Mouse (Mus musculus) monocyte, adult 5-6 weeks (primary cell): ENCODE data around the gene Parg. TPM values are rescaled to one million over a fixed set of nuclear protein-coding genes. Genes with fewer than 3 reads are reported as not detected.
A peak's percentile ranks its signal among the peaks of the same experiment; 100 is the strongest.
"Not testable (repeated sequence)": the region's sequence is repeated elsewhere in the genome, so short reads cannot be mapped to it uniquely, and the experiment has no call there.

Experiments used
- ATAC-seq: fragments of 153-309, 156-312 bp; replicated peaks from 2 replicates; pipeline ENCODE4 v1.8.0; 2017; ENCODE audit warnings: mild to moderate bottlenecking; ENCODE audit not compliant: low TSS enrichment, insufficient number of reproducible peaks, severe bottlenecking, poor library complexity, low FRiP score
- total RNA-seq: library from RNA; stranded (forward); fragments of 200-1000, 200-491, 200-594 nt; gene quantifications from 3 replicates; pipeline ENCODE4 v1.2.3, GENCODE M21; 2017

Gene Parg
- total RNA-seq, 1 experiment from 2014 or later: 89.5 TPM

DNA sequence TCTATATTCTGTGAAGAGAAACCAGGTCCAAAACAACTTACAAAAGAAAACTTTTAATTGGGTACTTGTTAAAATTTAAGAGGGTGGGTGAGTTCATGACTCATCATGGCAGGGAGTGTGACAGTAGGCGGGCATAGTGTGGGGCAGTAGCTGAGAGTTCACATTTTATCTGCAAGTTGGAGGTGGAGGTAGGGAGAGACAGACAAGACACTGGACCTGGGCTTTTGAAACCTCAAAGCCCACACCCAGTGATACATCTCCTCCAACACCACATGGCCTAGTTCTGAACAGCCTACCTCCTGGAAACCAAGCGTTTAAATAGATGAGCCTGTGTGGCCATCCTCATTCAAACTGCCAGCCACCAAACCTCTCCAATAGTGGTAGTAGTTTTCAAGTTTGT, 26.4 kb upstream of the Parg start:
- ATAC-seq: no peak

DNA sequence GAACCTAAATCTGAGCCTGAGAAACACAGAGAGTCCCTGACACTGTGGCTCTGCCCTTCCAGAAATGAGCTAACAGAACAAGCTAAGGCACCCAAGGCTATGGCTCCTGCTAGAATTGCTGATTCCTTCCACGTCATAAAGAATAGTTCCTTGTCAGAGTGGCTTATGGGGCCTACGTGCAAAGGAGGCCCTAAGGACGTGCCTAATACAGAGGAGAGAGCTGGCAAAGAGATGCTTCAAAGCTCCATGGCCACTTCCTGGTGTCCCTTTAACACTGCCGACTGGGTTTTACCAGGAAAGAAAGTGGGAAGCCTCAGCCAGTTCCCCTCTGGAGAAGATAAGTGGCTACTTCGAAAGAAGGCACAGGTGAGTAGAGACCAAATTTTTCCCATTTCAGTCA, 25.2 kb upstream of the Parg start:
- ATAC-seq: not testable (repeated sequence)

DNA sequence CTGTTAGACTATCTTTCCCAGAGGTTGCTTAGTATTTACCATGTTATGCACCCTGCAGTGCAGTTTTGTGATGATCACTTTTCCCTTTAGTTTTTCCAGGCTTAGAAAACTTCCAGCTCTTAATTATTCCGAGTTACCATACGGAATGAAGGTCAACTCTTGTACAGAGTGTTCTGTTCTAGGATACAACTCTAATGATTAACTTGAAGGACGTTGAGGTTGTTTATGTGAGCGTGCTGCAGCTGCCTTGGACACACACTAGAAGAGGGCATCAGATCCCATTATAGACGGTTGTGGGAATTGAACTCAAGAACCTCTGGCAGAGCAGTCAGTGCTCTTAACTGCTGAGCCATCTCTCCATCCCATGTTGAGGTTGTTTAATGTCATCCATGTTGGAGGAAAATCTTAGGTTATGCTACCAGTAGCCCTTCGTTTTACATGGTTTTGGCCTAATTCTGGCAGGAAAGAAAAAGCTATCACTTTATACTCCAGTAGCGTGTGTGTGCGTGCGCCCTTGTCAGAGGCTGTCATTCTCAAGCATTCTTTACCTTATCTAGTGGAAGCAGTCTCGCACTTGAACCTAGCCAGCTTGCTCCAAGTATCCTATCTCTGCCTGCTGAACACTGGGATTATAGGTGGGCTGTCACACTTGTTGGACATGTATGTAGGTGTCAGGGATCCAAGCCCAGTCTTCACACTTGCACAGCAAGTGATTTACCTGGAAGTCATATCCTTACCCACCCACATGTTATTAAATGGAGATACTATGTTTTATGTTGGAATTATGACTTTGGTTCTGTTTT, 22.2 kb upstream of the Parg start:
- no peak for ATAC-seq

DNA sequence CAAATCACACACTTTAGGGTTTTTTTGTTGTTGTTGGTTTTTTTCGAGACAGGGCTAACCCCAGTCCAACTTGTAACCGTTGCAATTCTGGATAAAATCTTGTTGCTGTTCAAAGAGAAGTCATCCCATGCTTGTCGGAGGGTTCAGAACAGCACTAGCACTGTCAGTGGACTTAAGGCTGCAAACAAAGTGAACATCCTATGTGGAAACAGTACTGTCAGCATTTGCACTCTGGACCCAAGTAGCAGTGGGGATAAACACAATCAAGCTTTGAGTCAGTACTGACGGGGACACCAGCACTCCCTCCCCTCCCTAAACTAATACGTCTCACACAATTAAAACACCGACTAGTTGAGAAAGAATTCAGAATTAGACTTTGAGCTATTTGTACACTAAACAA, 20.9 kb upstream of the Parg start:
- ATAC-seq: no peak

DNA sequence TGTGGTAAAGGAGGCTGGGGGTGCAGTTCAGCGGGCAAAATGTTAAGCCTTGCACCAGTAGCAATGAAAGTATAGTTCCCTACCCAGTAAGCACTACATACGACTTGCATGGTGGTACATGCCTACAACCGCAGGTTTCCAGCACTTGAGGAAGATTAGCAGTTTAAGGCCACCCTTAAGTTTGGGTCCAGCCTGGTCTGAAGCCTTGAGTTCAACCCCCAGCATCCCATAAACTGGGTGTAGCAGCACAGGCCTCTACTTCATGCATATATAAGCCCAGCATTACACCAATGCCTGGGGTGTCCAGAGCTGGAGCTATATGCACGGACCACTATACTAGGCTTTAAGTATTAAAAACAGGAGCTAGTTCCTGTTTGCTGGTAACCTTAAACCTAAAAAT, 17.9 kb upstream of the Parg start:
- no peak for ATAC-seq

DNA sequence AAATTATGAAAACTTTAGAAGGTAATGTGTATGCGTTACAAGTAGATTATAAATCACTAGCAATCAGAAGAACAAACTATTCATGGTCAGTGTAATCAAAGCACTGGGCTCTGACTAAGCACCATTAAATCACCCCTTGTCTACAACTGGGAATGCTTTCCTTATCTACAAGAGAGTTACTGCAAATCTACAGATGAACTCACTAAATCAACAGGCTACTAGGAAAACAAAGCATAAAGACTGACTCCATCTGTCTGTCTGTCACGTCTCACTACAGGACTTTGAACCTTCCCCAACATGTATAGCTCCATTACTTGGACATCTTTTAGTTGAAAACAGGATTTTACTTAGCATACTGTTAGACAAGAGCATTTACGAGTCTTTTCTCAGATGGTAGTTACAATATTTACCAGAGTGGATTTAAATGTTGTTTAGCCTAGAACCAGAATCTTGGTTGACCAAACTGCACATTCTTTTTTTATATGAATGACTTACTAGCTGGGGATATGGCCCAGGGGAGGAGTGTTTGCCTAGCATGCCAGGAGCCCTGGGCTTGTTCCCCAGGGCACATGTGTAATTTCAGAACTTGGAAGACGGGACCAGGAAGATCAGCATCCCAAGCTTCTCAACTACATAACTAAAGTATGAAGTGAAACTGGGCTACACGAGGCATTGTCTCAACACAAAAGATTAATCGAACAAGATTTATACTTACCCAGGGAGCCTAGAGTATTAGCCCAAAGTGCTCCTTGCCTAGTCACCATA, 10.9 kb upstream of the Parg start:
- ATAC-seq: no peak

DNA sequence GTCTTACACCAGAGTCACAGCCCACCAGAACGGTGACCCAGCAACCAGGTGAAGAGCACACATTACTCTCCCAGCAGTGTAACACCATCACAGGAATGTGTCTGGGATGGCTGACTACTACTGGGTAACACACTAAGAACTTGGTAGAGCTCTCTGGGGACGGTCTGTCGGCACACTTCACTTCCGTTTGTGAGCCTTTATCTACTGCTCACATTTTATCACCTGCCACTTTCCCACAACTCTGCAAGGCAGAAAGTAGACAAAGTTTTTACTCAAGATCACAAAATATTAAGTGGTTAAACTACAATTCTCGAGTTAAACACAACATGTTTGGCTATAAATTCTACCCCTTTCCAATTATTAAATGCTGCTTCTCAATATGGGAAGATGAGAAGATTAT, 9.8 kb upstream of the Parg start:
- no peak for ATAC-seq

DNA sequence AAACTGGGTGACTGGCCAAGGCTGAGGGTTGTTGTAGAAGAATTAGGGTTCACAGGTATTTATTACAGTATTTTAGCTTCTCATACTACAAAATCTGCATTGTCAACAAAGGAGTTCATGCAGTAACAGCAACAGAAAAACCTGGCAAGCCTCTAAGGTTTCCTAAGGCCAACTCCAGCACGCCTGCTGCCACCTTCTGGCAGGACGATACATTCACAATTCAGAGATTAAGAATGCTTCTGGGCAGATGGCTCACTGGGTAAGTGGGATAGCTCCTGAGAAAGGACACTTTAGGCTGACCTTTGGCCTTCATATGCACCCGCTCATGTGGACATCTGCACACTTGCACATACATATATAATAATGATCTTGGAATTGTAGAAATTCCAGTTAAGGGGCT, 9.3 kb upstream of the Parg start:
- ATAC-seq: 0 out of 2 replicates have a peak, but pooled peaks have one; percentile 40

DNA sequence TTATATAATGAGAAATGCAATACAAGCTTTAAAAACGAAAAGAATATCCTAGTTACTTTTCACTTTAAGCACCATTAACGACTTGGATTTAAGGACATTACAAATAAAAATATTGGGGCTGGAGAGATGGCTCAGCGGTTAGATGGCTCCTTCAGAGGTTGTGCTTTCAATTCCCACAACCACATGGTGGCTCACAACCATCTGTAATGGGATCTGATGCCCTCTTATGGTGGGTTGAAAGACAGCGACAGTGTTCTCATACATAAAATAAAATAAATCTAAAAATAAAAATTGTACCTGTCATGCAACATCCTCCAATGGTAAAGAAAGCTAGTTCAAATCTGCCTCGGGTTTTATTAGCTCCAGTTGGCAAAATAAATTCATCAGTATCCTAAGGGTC, 8.2 kb upstream of the Parg start:
- ATAC-seq: not testable (repeated sequence)

DNA sequence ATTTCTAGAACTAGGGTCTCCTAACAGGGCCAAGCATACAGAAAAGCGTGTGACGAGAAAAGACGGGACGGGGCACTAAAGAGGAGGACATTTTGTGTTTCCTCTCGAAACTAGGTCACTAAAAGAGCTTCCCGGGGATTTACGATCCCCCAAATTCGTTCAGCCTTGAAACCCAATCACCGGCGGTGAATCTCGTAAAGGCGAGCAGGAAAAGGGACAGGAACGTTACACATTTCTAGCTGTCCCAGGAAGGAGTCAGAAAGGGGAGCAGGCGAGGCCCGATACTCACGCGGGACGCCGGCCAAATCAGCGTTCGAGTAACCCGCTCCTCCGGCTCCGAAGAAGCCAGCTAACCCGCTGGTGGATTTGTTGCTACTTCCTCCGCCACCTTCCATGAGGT, 395 bp upstream of the Parg start:
- no peak for ATAC-seq

DNA sequence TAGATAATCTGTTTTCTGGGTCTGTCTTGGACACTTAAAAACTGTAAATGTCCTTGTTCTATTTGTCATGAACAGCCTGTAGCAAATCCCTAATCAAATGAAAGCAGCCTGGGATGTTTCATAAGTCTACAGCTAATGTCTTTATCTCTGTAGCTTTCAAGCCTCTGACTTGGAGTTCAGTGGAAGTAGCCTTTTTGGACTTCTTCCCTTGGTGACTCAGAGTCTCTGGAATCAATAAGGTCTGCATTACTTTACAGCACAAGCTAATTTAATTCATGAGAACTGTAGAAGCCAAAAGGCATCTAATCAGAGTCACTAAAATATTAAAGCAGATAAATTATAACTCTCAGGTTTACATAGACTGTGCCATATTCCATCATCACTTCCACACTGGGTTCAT, 24.9 kb downstream of the Parg start:
- ATAC-seq: no peak

DNA sequence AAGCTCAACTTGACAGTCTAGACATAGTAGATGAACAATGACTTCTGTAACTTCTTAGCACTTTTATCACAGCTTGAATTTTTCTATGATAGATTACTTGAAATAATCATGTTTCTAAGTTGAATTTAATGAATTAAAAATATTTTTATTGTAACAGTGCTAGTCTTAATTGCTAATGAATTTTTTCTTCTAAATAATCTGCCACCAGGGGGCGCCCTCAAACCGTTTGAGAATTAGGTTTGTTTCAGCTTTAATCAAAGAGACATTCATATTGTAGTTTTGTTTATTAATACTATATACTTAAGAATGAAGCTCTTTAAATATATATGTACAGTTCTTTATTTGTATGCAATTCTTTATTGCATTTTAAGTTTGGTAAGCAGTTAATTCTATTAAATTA, 27.2 kb downstream of the Parg start:
- no peak for ATAC-seq

DNA sequence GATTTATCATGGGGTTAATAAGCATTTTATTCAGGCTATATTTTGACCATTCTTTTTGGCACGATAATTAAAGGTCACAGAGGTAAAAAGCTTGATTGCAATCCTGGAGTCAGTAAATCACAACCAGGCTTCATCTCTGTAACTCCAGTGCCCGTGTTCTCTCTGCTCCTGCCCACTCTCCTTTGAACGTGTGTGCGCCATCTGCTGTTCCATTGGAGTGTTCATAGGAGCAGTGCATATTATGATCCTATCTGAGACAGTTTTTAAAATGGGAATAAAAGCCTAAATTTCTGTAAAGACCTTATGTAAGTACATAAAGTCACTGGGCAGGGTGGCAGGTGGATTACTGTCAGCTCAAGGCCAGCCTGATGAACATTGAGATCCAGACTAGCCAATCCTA, 40.7 kb downstream of the Parg start:
- ATAC-seq: no peak

DNA sequence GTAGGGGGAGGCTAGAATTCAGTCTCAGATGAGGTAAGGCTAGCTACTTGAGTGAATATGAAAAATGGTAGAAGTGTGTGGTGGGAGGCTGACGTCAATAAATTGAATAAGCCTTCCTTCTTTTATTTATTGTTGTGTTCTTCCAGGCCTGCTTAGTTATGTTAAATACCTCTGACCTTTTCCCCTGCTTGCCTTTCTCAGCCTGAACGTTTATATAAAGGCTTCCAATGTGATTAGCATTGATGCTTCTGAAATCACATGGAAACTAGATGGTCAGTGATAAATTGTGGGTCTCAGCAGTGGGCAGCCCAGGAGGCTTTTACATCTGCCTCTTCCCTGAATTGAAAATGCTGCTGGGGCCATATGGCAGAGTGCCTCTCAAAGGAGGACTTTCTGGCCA, 44.3 kb downstream of the Parg start:
- ATAC-seq: no peak

DNA sequence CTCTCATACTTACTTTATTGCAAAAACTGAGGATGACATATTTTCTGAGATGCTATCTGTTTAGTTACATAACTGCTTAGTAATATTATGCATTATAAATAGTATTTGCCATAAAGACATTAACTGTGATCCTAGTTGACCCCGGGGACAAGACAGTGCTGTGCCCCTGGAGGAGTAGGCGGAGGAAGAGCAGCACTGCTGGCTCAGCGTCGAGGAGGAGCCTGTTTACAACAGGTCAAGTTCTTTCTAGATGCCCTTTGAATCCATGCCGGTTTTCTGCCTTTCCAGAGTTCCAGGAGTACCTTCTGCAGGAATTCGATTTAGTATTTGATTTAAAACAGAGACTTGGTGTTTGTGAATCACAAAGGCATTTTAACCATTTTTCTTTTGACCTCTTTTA, 47.9 kb downstream of the Parg start:
- ATAC-seq: no peak

DNA sequence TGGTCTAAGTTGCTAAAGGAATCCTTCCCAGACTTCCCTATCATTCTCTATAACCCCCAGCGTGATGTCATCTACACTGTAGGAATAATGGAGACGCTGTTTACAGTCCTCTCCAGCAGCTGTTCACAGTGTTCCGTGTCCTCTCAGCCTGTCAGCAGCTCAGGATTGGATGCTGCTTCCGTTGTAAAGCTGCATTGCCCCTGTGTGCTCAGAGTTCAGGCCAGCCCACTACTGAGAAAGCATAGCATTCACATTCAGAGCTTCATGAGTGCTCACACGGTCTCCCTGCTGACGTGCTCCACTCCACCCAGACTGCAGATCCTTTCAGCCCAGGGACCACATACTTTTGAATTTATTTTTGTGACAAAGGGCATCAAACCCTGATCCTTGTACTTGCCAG, 59.1 kb downstream of the Parg start:
- ATAC-seq: no peak

DNA sequence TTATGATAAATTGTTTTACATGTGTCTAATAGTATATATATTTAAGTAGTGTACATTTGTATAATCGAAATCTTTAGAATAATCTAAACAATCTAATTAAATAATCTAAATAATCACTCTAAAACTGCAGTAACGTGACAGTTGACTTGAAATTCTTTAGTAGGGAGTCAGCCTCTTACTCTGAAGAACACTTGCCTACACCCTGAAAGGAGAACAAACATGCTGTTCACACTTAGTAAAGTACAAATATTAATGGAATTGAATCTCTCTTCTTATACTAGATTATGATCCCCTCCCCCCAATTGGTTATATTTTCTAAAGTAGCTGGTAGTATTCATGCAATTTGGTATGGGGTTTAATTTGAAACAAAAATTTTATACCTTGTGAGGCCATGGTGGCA, 60.0 kb downstream of the Parg start:
- no peak for ATAC-seq

DNA sequence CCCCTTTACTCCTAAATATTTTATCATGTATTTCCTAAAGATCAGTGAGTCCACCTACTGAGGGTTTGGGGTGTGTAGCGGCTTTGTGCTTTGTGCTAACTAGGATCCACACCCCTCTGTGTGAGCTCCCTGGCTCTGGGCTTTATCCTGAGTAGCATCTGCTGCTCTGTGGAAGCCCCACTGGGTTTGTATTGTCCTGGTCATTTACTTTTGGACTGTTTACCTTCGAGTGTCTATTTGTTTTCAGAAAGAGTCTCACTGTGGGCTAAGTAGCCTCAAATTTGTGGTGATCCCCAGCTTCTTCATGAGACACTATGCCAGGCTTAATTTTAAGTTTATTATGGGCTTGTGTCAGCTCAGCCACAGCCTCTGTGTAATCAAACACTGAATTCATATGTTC, 67.2 kb downstream of the Parg start:
- no peak for ATAC-seq

DNA sequence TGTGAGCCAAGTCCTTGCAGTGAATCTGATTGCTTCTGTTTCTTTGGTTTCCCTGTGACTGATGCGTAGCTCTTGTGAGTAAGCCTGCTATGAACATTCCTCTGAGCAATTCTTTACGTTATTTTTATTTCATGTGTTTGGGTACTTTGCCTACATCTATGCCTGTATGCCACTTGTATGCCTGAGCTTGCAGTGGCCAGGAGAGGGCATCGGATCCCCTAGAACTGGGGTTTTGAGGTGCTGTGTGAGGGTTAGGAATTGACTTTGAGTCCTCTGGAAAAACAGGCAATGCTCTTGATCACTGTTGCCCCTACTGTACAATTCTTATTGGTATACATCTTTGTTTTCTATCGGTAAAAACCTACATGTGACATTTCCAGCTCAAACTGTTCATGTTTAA, 67.8 kb downstream of the Parg start:
- ATAC-seq: no peak

DNA sequence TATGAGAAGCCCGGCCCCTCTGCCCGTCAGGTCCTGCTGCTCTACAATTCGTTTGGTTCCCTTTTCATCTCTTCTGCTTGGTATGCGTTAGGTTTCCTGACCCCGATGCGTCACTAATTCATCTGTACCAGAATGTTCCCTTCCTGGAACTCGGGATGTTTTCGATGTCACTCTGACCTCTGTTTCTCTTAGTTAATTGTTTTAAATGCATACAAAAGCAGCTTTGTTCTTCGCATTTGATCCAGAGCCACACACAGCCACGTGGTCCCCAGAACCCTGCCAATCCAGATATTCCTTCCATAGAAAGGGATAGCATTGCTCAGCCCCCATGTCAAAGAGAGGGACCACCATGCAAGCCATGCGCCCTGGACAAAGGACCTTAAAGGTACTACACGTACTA, 99.9 kb downstream of the Parg start:
- ATAC-seq: no peak
